Mouse (Mus musculus): ENCODE data around the gene Serpinb3d.
"Not testable (repeated sequence)": the region's sequence is repeated elsewhere in the genome, so short reads cannot be mapped to it uniquely, and the experiment has no call there.

The Serpinb3d gene

DNA sequence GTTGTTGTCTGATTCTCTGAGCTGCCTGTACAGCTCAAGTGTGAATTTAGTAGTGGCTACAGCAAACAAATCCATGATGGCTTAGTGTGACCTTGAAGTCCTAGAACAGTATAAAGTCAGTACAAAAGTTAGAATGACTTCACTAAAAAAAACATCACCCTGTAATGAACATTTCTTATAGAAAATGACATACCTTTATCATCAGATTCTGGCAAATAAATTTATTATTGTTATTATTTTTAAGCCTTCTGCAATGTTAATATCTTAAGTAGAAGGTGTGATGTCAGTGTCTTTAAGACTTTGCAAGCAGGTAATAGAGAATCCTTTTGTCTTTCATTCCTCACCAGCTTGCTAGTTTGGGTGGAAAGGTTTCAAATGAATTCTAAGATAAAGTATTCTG is at the start of gene Serpinb3d:
Gene Serpinb3d, minus strand, starts transcription at position 101 of the 400 bp plus-strand sequence.
- DNase-seq (ENCODE audit: low read depth, low spot score), result no peak

DNA sequence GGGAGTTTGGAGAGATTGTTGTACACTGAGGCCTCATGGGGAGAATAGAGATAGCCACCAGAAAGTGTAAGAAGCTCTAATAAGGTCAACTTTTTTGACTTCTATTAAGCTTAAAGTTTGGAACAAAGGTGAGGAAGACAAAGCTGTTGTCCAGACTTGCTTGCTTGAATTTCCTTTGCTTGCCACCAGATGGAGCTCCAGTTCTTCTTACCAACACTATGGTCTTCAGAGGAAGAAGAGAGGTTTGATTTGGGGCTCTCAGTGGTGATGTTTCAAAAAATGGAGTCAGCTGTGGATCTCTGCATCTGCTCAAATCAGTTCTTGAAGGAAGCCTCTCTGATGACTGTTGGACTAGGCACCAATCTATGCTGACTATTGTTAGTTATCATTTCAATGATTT is 44.1 kb upstream of the Serpinb3d start:
- not testable (repeated sequence) for DNase-seq (ENCODE audit: low read depth, low spot score)

DNA sequence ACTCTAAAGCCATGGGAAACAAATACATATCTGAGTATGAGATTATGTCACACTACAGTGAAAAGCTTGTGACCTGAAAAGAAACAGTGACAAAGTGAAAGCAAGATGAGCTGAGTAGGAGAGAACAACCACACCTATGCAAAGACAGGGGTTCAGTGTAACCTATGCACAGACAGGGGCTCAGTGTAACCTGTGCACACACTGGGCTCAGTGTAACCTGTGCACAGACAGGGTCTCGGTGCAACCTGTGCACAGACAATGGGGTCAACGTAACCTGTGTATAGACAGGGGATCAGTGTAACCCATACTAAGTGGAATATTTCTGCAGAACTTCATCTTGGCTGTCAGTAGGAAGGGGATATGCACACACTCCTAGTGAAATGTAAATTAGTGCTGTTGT is 15.1 kb upstream of the Serpinb3d start:
- no peak for DNase-seq (ENCODE audit: low read depth, low spot score)

DNA sequence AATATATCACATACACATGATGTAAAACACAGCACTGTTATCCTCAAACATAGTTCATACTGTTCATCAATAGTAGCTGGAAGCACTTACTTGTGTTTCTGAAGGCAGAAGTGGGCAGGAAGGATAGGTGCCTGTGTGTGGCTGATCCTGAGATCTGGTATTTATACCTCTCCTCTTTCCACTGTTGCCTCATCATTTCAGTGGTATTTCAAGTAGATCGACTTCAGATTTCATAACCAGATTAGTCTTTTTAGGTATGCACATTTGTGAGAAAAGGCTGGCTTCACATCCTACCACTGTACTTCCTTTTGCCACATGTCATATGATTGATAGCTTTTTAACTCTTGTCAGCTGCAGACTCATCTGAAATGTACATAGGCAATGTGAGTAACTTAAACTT is 31.1 kb downstream of the Serpinb3d start, which contains the start of gene Serpinb3a:
Gene Serpinb3a, minus strand, starts transcription at position 101 of the 400 bp plus-strand sequence.
- DNase-seq (ENCODE audit: low read depth, low spot score), result no peak

DNA sequence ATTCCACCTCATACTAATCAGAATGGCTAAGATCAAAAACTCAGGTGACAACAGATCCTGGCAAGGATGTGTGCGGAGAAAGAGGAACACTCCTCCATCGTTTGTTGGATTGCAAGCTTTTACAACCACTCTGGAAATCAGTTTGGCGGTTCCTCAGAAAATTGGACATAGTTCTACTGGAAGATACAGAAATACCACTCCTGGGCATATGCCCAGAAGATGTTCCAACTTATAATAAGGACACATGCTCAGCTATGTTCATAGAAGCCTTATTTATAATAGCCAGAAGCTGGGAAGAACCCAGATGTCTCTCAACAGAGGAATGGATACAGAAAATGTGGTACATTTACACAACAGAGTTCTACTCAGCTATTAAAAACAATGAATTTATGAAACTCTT is 49.1 kb downstream of the Serpinb3d start:
- not testable (repeated sequence) for DNase-seq (ENCODE audit: low read depth, low spot score)

Measured in retina, postnatal 7 days (tissue).